Mouse (Mus musculus) adrenal gland, adult 10 weeks (tissue): Measurements from ENCODE around the gene Tmem60. TPM values are rescaled to one million over a fixed set of nuclear protein-coding genes. Genes with fewer than 3 reads are reported as not detected.

Experiments used
- polyA plus RNA-seq: library from polyadenylated mRNA; stranded (reverse); fragments of 350-450 nt; fragmentation: Illumina TruSeq; extraction: RNeasy Lipid Tissue Mini Kit (QIAGEN cat#74804); gene quantifications from one replicate; pipeline ENCODE4 v1.2.3, GENCODE M21; 2014; ENCODE audit warnings: low read depth, low replicate concordance

The Tmem60 gene
- 49.9 TPM for polyA plus RNA-seq

GRCm38 (mm10) chr5:20881915-20882800, at the start of gene Tmem60, which contains the start of gene Phtf2:
Gene Tmem60, plus strand, starts transcription at chr5:20882191.
Gene Phtf2, minus strand, starts transcription at chr5:20882124.

Other genes starting within 250 kb of the Tmem60 start
- 27.7 TPM for gene Phtf2, start 67 bp upstream of the Tmem60 start, polyA plus RNA-seq
- 46.9 TPM for gene Rsbn1l, start 74.2 kb downstream of the Tmem60 start, polyA plus RNA-seq
- gene Ptpn12, start 173.7 kb downstream of the Tmem60 start, polyA plus RNA-seq: 155 TPM